8 mouse cellular contexts compared by ENCODE assay signal in the genomic region with DNA sequence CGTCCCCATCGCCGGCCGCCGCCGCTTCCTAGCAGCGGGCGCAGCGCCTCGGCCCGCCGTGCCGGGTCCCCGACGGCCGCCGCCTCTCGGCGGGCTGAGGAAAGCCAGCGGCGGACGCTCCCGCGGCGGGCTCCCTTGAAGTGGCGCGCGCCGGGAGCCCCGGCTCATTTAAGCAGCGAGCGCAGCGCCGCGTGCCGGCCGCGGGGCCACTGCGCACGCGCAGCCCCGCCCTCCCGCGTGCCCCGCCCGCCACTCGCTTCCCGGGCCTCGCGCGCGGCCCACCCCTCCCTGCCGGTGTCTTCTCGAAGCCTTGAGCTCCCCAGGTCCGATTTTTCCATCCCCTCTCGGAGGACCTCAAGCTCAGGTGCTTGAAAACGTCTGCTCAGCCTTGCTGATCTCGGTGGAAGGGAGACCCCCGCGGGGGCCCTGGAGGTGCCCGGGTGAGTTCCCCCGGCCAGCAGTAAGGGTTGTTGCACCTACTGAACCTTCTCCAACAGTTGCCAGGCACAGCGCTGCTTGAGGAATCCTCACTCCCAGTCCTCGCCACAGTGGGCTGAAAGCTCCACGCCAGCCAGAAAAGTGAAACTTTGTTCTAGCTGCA. TPM values are rescaled to one million over a fixed set of nuclear protein-coding genes. Genes with fewer than 3 reads are reported as not detected.
DNase-seq lines count a peak whose midpoint lies in the region; ATAC-seq lines count a peak whose summit lies in the region.

A gene (minus strand): TSS at position 174 of the 601 bp plus-strand sequence.

- H3K4me3 ChIP-seq in intestine, embryonic 14.5 days (ENCODE audit: low read depth, low read length): peak within 1 kb of the TSS; percentile 61

- ATAC-seq in intestine, embryonic 14.5 days (replicated peaks; ENCODE audit: low FRiP score, low TSS enrichment, low read depth): peak; percentile 92
- ATAC-seq in megakaryocyte-erythroid progenitor cell, adult 5-6 weeks (replicated peaks; ENCODE audit: low FRiP score, low TSS enrichment, poor library complexity, severe bottlenecking): peak; percentile 32

- no peaks in the 10 kb centered on the region for H3K9me3 ChIP-seq in intestine, embryonic 14.5 days (ENCODE audit: control insufficient read depth, low read length)

- H3K27ac ChIP-seq in intestine, embryonic 14.5 days (ENCODE audit: low read depth): peak within 1 kb of the TSS; percentile 86

- peak; percentile 83 to 93 for DNase-seq in adrenal gland, adult (ENCODE audit: inconsistent age in 2 of 2, low spot score in 1 of 2)
- peak; percentile 73 for DNase-seq in embryo, embryonic 10 days (ENCODE audit: low spot score)
- peak; percentile 72 for DNase-seq in gastrocnemius, postnatal 10 days
- peak; percentile 87 for DNase-seq in intestine, embryonic 14.5 days (ENCODE audit: low spot score)
- peak; percentile 66 to 86 for DNase-seq in left cerebral cortex, postnatal 14 days (ENCODE audit: low spot score in 2 of 2)
- DNase-seq in right cerebral cortex, postnatal 25 days: peak; percentile 82
- peak; percentile 26 to 60 for DNase-seq in urinary bladder, postnatal 36 days (ENCODE audit: low spot score in 2 of 2)

- intact Hi-C loops in left cerebral cortex, postnatal 14 days (cut with DNase I): loop anchor here (2.0 kb wide), 2 partner anchors 772 to 836 kb away; no protein-coding TSS in a partner anchor

- no peaks in the 10 kb centered on the region for H3K36me3 ChIP-seq in intestine, embryonic 14.5 days (ENCODE audit: control insufficient read depth, insufficient read depth, low read length)

- 0 out of 2 replicates have a peak, but pooled peaks cover 3% of the 10 kb centered on the region for H3K27me3 ChIP-seq in intestine, embryonic 14.5 days (replicated peaks; ENCODE audit: control insufficient read depth, insufficient read depth, low read length)

- WGBS in intestine, embryonic 14.5 days: 6% methylated on average over 53 of the region's 65 CpGs

- H3K9ac ChIP-seq in intestine, embryonic 14.5 days (ENCODE audit: low read length): peak within 1 kb of the TSS; percentile 77

- H3K4me1 ChIP-seq in intestine, embryonic 14.5 days (replicated peaks; ENCODE audit: control insufficient read depth, insufficient read depth, low read length): no peaks in the 10 kb centered on the region; the same call in 1 of the 2 replicates

- H3K4me2 ChIP-seq in intestine, embryonic 14.5 days (ENCODE audit: low read length): peak within 1 kb of the TSS; percentile 86

RNA-seq across cellular contexts. Expression of the gene that starts here (rescaled TPM):
- 1 to 10 TPM; 3.2 to 4.0 TPM for total RNA-seq in gastrocnemius, postnatal 10 days (2021)
- polyA plus RNA-seq in intestine, embryonic 14.5 days (2014; fragmentation: Nextera tagmentation; extraction: Ambion mirVana): 13.9 and 15.1 TPM in 2 replicates
- 10 to 100 TPM; 91.7 to 93.6 TPM for total RNA-seq in left cerebral cortex, postnatal 14 days (2021)
- total RNA-seq in megakaryocyte-erythroid progenitor cell, adult 5-6 weeks (2014; fragmentation: Nextera tagmentation): 1.9 and 5.5 TPM in 2 replicates
- 3.1 and 6.9 TPM in 2 replicates for total RNA-seq in megakaryocyte-erythroid progenitor cell, adult 5-6 weeks (2017)

Comparison
In these comparisons a context has a peak if more than half of its experiments do, and no peak if none do; other contexts are left out.
1. Peak in every context shown above with its lines: DNase-seq, ATAC-seq, H3K4me3 ChIP-seq and H3K27ac ChIP-seq.
2. RNA of the gene that starts here (total RNA-seq): 91.7 to 93.6 TPM in left cerebral cortex, postnatal 14 days; 1.9 to 6.9 TPM in megakaryocyte-erythroid progenitor cell, adult 5-6 weeks and 3.2 to 4.0 TPM in gastrocnemius, postnatal 10 days; every median in the first group is over 10 times any median in the second.